Mouse (Mus musculus) testis, adult 2 months (tissue): ENCODE results near the gene Tmem80.

ENCODE experiments used
- CTCF ChIP-seq: fragments of 200-500 bp; IDR thresholded peaks from 2 replicates; pipeline ENCODE4 v1.5.1; 2012; ENCODE audit warnings: low read depth, mild to moderate bottlenecking, inconsistent platforms, low read length, moderate library complexity; ENCODE audit not compliant: control insufficient read depth, insufficient read depth, insufficient replicate concordance
- POLR2A ChIP-seq: fragments of 200-500 bp; IDR thresholded peaks from 2 replicates; pipeline ENCODE4 v1.6.1; 2012; ENCODE audit warnings: low read depth, mild to moderate bottlenecking, inconsistent platforms, low read length, moderate library complexity; ENCODE audit not compliant: control insufficient read depth

GRCm38 (mm10) chr7:141324686-141325085 is 2.9 kb upstream of the Tmem80 start:
- TF ChIP-seq CTCF, result no peak
- TF ChIP-seq POLR2A, result no peak
